Mouse (Mus musculus): ENCODE measurements around the gene Cpt2. TPM values are rescaled to one million over a fixed set of nuclear protein-coding genes. Genes with fewer than 3 reads are reported as not detected.

Cpt2 gene
- total and polyA plus RNA-seq, 3 experiments, result 10.8 to 14.1 (median 13.5) TPM

- Histone ChIP-seq H3K9ac (ENCODE audit: insufficient read depth, low read depth) (no peak overlapping the region), H3K27me3 (replicated peaks) (peaks cover 3% of the 10 kb centered on the region), H3K27ac (ENCODE audit: insufficient read depth, low read depth) (no peak overlapping the region), H3K4me2 (ENCODE audit: insufficient read depth, low read depth, poor library complexity, severe bottlenecking) (no peak overlapping the region), H3K36me3 (replicated peaks in 1 of 2; ENCODE audit: control insufficient read depth in 1 of 2, insufficient read depth in 1 of 2, low read length in 1 of 2) (no peaks in the 10 kb centered on the region), H3K4me3 (replicated peaks in 1 of 3; ENCODE audit: low read depth in 2 of 3, low read length in 2 of 3, poor library complexity in 1 of 3) (no peak overlapping the region), H3K9me3 (replicated peaks; ENCODE audit: low read length) (no peaks in the 10 kb centered on the region), H3K79me2 (replicated peaks; ENCODE audit: control insufficient read depth, extremely low read depth, insufficient read depth, poor library complexity, severe bottlenecking) (no peaks in the 10 kb centered on the region), H3K4me1 (ENCODE audit: control insufficient read depth in 1 of 2, insufficient read depth in 2 of 2) (peaks cover 0 to 1% of the 10 kb centered on the region in 2 experiments; a peak in 1 of 4 replicates)
- in situ Hi-C loops (cut with MboI; ENCODE audit: low pct_ligation_motif_present, low pct_unique_long_range_greater_than_20kb, low sequenced_read_pairs), result no loop called here
- DNase-seq (ENCODE audit: extremely low read depth), result no peak
- TF ChIP-seq MAFK (IDR thresholded peaks at IDR 0.05; ENCODE audit: insufficient replicate concordance, low read length) (no peak), MYC (IDR thresholded peaks at IDR 0.05; ENCODE audit: low read depth, low read length) (no peak), UBTF (IDR thresholded peaks at IDR 0.05; ENCODE audit: low read depth, low read length) (no peak)
- dilution Hi-C loops (cut with MboI; ENCODE audit: extremely low pct_ligation_motif_present, extremely low pct_unique_long_range_greater_than_20kb, low sequenced_read_pairs), result no loop called here
These were observed 26.5 kb upstream of the Cpt2 start for GRCm38 (mm10) chr4:107949918-107950317.

- in situ Hi-C loops (cut with MboI; ENCODE audit: low pct_ligation_motif_present, low pct_unique_long_range_greater_than_20kb, low sequenced_read_pairs), result no loop called here
These were observed 20.7 kb upstream of the Cpt2 start for GRCm38 (mm10) chr4:107944141-107944540.

GRCm38 (mm10) chr4:107942741-107943140 lies 19.3 kb upstream of the Cpt2 start:
- Histone ChIP-seq H3K27me3 (replicated peaks) (no peaks in the 10 kb centered on the region), H3K27ac (ENCODE audit: insufficient read depth, low read depth) (no peak overlapping the region), H3K79me2 (replicated peaks; ENCODE audit: control insufficient read depth, extremely low read depth, insufficient read depth, poor library complexity, severe bottlenecking) (no peaks in the 10 kb centered on the region), H3K36me3 (replicated peaks in 1 of 2; ENCODE audit: control insufficient read depth in 1 of 2, insufficient read depth in 1 of 2, low read length in 1 of 2) (no peaks in the 10 kb centered on the region), H3K9me3 (replicated peaks; ENCODE audit: low read length) (no peaks in the 10 kb centered on the region), H3K9ac (ENCODE audit: insufficient read depth, low read depth) (no peak overlapping the region), H3K4me3 (replicated peaks in 1 of 3; ENCODE audit: low read depth in 2 of 3, low read length in 2 of 3, poor library complexity in 1 of 3) (no peak overlapping the region), H3K4me2 (ENCODE audit: insufficient read depth, low read depth, poor library complexity, severe bottlenecking) (no peak overlapping the region), H3K4me1 (ENCODE audit: control insufficient read depth in 1 of 2, insufficient read depth in 2 of 2) (peaks cover 4 to 26% of the 10 kb centered on the region in 2 experiments; a peak in 2 of 4 replicates)
- in situ Hi-C loops (cut with MboI; ENCODE audit: low pct_ligation_motif_present, low pct_unique_long_range_greater_than_20kb, low sequenced_read_pairs) (no loop called here), dilution Hi-C loops (cut with MboI; ENCODE audit: extremely low pct_ligation_motif_present, extremely low pct_unique_long_range_greater_than_20kb, low sequenced_read_pairs) (no loop called here)
- TF ChIP-seq ZC3H11A (IDR thresholded peaks at IDR 0.05; ENCODE audit: low read depth, low read length) (no peak), CTCF (conservative IDR thresholded peaks at IDR 0.05 in 1 of 2, IDR thresholded peaks at IDR 0.05 in 1 of 2; ENCODE audit: low read depth in 2 of 2, low read length in 2 of 2) (no peak), NRF1 (IDR thresholded peaks at IDR 0.05; ENCODE audit: low read depth, low read length) (no peak), KAT2A (IDR thresholded peaks at IDR 0.05; ENCODE audit: insufficient replicate concordance, low read length) (no peak), BHLHE40 (IDR thresholded peaks at IDR 0.05; ENCODE audit: low read depth, low read length) (no peak), ELF1 (IDR thresholded peaks at IDR 0.05; ENCODE audit: low read depth, low read length) (no peak), RCOR1 (conservative IDR thresholded peaks at IDR 0.05; ENCODE audit: low read depth, low read length) (no peak), MXI1 (IDR thresholded peaks at IDR 0.05; ENCODE audit: low read depth, low read length) (no peak), MYC (IDR thresholded peaks at IDR 0.05; ENCODE audit: low read depth, low read length) (no peak), CHD1 (IDR thresholded peaks at IDR 0.05; ENCODE audit: low read depth, low read length) (no peak)
- no peak for DNase-seq (ENCODE audit: extremely low read depth)

More at GRCm38 (mm10) chr4:107944141-107944540, 20.7 kb upstream of the Cpt2 start:
- peaks cover 2 to 18% of the 10 kb centered on the region in 2 experiments; a peak in 2 of 4 replicates for H3K4me1 ChIP-seq (ENCODE audit: control insufficient read depth in 1 of 2, insufficient read depth in 2 of 2)
- H3K9me3 ChIP-seq (replicated peaks; ENCODE audit: low read length), result no peaks in the 10 kb centered on the region
- no peak overlapping the region for H3K4me2 ChIP-seq (ENCODE audit: insufficient read depth, low read depth, poor library complexity, severe bottlenecking)
- TF ChIP-seq ZKSCAN1 (IDR thresholded peaks at IDR 0.05; ENCODE audit: borderline replicate concordance, low read depth, low read length) (no peak), EP300 (IDR thresholded peaks at IDR 0.05; ENCODE audit: low read length) (no peak), PAX5 (IDR thresholded peaks at IDR 0.05; ENCODE audit: low read length) (no peak), TBP (conservative IDR thresholded peaks at IDR 0.05; ENCODE audit: low read depth, low read length) (no peak), MYC (IDR thresholded peaks at IDR 0.05; ENCODE audit: low read depth, low read length) (no peak), NELFE (IDR thresholded peaks at IDR 0.05; ENCODE audit: low read depth, low read length) (no peak), MAFK (IDR thresholded peaks at IDR 0.05; ENCODE audit: insufficient replicate concordance, low read length) (no peak), RCOR1 (conservative IDR thresholded peaks at IDR 0.05; ENCODE audit: low read depth, low read length) (no peak), USF1 (IDR thresholded peaks at IDR 0.05; ENCODE audit: low read depth, low read length) (no peak)
- H3K4me3 ChIP-seq (replicated peaks in 1 of 3; ENCODE audit: low read depth in 2 of 3, low read length in 2 of 3, poor library complexity in 1 of 3), result no peak overlapping the region
- dilution Hi-C loops (cut with MboI; ENCODE audit: extremely low pct_ligation_motif_present, extremely low pct_unique_long_range_greater_than_20kb, low sequenced_read_pairs), result no loop called here
- H3K9ac ChIP-seq (ENCODE audit: insufficient read depth, low read depth), result no peak overlapping the region
- H3K79me2 ChIP-seq (replicated peaks; ENCODE audit: control insufficient read depth, extremely low read depth, insufficient read depth, poor library complexity, severe bottlenecking), result no peaks in the 10 kb centered on the region
- no peak overlapping the region for H3K27ac ChIP-seq (ENCODE audit: insufficient read depth, low read depth)
- H3K27me3 ChIP-seq (replicated peaks), result no peaks in the 10 kb centered on the region
- no peaks in the 10 kb centered on the region for H3K36me3 ChIP-seq (replicated peaks in 1 of 2; ENCODE audit: control insufficient read depth in 1 of 2, insufficient read depth in 1 of 2, low read length in 1 of 2)
- DNase-seq (ENCODE audit: extremely low read depth), result no peak

Measured in CH12.LX (cell line).